Mouse (Mus musculus): ENCODE data around the gene Kif5a. TPM values are rescaled to one million over a fixed set of nuclear protein-coding genes. Genes with fewer than 3 reads are reported as not detected.
"Not testable (repeated sequence)": the region's sequence is repeated elsewhere in the genome, so short reads cannot be mapped to it uniquely, and the experiment has no call there.

Gene Kif5a
- total RNA-seq (2021) = 10 to 100 TPM in 1 of 2 experiments, 1 to 10 TPM in 1; 7.4 to 16.9 TPM
- long read RNA-seq, experiment 1, full-length matches to known transcripts = 2 of 9 reads
- long read RNA-seq, experiment 1, partial matches to known transcripts = 1 of 9 reads
- long read RNA-seq, experiment 1, other reads (novel, unspliced or antisense) = 6 of 9 reads
- long read RNA-seq, experiment 2, full-length matches to known transcripts = 4 of 15 reads
- long read RNA-seq, experiment 2, partial matches to known transcripts = 1 of 15 reads
- long read RNA-seq, experiment 2, other reads (novel, unspliced or antisense) = 10 of 15 reads

- DNase-seq = peak; percentile 56
Observed at GRCm38 (mm10) chr10:127262548-127263398, at the start of gene Kif5a. Gene Kif5a (minus strand): TSS chr10:127263348.

GRCm38 (mm10) chr10:127312858-127313257, 49.7 kb upstream of the Kif5a start:
- DNase-seq = no peak

DNA sequence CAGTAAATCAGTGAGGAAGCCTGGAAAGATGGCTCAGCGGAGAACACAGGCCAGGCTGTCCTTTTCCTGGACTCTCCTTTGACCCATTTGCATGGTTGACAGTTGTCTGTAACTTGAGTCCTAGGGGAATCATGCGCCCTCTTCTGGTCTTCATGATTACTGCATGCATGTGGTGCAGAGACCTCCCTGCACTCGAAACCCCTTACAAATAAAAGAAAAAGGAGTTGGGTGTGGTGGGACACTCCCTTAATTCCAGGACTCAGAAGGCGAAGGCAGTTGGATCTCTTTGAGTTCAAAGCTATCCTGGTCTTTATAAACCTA, 49.2 kb upstream of the Kif5a start:
- peak; percentile 87 for DNase-seq

- peak; percentile 96 for DNase-seq
Observed at GRCm38 (mm10) chr10:127311476-127312355, 48.6 kb upstream of the Kif5a start, which contains the start of gene Mars. Gene Mars (minus strand): TSS chr10:127311786.

DNA sequence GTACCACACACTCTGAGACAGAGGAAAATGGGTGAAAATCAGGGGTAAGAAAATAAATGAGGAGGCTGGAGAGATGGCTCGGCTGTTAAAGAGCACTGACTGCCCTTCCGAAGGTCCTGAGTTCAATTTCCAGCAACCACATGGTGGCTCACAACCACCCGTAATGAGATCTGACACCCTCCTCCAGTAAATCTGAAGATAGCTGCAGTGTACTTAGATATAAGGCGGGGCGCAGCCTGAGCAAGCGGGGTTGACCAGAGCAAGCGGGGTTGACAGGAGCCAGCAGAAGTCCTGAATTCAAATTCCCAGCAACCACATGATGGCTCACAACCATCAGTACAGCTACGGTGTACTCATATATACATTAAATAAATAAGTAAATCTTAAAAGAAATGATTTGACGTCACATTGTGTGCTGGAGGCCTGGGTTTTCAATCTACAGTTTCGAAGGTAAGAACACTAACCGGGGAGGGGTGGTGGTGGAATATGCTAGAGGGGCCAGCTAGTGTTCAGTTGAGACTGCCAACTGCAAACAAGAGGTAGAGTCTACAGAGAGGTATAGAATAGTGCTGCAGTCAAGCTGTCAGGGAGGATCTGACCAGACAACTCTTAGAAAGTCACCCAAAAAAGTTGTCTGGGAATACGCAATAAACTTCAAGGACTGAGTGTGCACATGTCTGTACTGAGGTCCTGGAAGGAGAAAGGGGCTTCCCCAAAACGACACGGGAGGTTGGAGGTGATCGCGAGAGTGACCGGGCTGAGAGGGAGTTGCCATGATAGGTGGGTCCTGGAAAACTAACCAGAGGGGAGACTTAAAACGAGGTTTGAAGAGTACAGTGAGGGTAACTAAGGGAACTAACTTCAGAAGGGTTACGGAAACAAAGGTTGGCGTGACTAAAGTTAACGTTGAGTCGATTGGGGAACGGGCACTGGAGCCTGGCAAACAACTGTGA, 47.7 kb upstream of the Kif5a start:
- no peak for DNase-seq

DNA sequence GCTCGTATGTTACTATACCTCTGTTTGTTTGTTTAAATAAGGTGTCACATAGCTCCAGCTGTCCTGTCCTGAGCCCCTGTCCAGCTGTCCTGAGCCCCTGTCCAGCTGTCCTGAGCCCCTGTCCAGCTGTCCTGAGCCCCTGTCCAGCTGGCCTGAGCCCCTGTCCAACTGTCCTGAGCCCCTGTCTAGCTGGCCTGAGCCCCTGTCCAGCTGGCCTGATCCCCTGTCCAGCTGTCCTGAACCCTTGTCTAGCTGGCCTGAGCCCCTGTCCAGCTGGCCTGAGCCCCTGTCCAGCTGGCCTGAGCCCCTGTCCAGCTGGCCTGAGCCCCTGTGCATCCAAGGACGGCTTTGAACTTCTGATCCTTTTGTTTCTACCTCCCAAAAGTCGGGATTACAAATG, 46.0 kb upstream of the Kif5a start:
- DNase-seq = not testable (repeated sequence)

DNA sequence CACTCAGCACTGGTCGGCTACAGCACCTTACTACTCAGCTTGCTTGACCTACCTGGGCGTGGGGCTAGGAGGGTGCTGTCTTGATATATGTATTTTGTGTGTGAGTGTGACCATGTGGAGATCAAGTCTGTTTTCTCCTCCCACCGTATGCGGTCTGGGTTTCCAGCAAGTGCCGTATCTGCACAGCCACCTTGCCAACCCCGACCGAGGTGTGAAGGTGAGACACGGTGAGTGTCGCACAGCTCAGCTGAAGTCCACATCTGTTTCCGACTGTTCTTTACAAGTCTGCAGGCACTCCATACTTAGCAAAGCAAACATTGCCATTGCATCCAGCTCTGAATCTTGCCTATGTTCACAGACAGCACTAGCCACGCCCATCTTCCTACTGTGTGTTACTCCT, 40.0 kb upstream of the Kif5a start:
- no peak for DNase-seq

GRCm38 (mm10) chr10:127300361-127300760, 37.2 kb upstream of the Kif5a start:
- no peak for DNase-seq

GRCm38 (mm10) chr10:127297015-127297871, 34.1 kb upstream of the Kif5a start:
- DNase-seq = no peak

GRCm38 (mm10) chr10:127295986-127296794, 33.0 kb upstream of the Kif5a start:
- DNase-seq = no peak

DNA sequence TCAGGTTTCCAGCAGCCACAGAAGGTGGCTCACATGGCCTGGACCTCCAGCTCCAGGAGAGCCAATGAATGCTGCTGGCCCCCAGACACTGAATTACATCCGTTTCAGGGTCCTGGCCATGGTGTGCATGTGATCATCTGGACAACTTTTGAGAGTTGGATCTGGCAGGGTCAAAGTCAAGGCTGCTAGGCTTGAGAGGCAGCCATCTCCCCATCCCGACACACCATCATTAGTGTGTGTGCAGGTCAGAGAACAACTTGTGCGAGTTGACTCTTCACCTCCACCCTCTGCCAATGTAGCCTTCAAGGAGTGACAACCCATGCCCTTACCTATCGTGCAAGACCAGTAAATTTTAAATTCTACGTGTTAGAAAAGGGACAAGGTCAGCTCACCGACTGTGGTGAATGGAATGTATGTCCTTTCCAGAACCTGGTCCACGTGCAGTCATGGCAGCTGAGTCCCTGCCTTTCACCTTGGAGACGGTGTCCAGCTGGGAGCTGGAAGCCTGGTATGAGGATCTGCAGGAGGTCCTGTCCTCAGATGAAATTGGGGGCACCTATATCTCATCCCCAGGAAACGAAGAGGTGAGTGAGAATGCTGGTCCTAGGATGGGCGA, 31.9 kb upstream of the Kif5a start:
- DNase-seq = no peak

- DNase-seq = no peak
Observed at GRCm38 (mm10) chr10:127293590-127294113, 30.5 kb upstream of the Kif5a start.

GRCm38 (mm10) chr10:127292987-127293538, 29.9 kb upstream of the Kif5a start:
- DNase-seq = peak; percentile 78

GRCm38 (mm10) chr10:127291881-127292638, 28.9 kb upstream of the Kif5a start:
- no peak for DNase-seq

DNA sequence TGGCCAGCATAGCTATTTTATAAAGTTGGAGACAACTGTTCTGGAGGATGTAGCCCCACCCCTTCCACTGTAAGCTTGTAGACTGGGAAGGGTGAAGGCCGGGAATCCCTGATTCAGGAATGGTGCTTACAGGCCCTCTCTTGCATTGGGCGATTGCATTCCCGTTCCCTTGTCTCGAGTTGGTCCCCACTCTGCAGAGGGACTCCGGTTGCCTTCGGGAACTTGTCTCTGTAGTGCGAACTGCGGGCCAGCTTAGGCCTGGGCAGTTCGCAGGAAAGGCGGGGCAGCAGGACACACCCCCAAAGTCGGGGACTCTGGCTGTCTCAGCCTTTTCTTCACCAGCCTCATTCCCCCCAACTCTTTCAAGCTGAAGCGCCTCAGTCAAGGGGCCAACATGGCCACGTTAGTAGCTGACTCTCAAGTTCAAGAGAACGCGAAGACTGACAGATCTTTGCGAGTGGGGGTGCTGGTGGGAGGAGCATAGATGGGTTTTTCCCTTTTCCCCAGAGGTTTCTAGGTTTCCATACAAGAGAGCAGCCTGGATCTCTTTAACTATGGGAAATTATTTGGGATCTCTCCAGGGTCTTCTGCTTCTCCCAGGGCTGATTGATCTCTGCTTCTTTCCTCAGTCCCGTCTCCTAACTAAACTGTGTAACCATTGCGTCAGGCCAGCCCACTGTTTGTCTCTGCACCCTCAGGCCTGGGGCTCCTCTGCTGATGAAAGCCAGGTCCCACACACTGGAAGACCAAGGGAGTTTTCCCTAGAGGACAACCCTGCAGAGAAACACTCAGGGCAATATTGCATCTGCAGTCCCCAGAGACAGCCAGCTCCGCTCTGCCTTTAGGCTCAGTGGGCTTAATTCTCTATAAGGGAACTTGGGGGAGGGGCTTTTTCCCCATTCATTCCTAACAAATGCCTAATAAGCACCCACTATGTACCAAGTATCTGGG, 28.1 kb upstream of the Kif5a start:
- peak; percentile 76 for DNase-seq

GRCm38 (mm10) chr10:127290307-127290929, 27.3 kb upstream of the Kif5a start:
- peak; percentile 100 for DNase-seq
